Mouse (Mus musculus) ZHBTc4 (cell line): ENCODE results near the gene Gmppb.

Experiments
- DNase-seq: peaks from one replicate; pipeline ENCODE4 v3.0.0-alpha.2; 2011; ENCODE audit warnings: low read depth, low spot score

Gmppb gene

DNA sequence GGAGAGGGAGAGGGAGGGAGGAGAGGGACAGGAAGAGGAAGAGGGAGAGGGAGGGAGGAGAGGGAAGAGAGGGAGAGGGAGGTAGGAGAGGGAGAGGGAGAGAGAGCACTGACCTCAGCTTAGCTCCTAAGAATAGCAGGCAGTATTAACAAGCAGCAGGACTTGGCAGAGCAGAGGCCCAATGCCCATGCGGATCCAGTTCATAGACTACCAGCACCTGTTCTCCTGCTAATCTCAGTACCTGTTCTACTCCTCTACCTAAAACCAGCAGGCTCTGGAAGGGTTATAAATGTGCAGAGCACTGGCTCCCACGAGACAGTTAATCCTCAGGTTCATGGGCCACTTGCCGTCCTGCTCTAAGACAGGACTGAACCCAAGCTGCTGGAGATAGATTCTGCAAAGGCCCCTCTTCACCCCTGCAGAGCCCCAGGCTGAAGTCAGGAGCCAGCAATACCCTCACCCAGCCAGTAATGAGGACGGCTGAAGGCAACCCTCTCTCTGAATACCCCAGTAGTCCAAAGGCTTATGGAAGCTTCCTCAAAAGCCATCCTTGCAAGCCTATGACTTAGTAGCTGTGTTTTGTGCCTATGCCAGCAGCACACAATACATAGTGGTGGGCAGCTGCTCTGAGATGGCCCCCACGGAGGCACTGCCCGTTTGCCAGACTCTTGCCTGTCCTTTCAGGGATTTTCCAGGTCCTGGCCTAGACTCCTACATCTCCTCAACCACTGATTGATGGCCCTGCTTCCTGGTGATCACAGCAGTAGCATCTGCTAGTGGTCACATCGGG lies 24.3 kb downstream of the Gmppb start:
- no peak for DNase-seq

DNA sequence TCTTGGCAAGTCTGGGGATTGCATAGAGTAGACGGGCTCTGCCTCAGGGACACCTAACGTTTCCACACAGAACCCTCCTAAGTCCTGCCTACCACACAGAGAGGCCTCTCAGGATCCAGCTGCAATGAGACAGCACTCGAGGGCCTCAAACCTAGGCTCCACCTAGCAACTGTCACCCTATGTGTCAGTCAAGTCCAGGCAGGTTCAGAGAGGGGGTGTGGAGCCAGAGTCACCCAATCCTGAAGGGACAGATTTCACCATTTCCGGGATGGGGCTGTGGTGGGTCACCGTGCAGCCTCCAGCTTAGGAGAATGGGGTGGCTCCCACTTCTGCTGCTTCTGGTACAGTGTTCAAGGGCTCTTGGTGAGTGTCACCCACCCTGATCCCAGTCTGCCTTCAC lies 31.1 kb downstream of the Gmppb start, which contains the start of gene Mst1:
TSS of gene Mst1 (plus strand) at position 269 of the 400 bp plus-strand sequence.
- DNase-seq = peak; percentile 53

DNA sequence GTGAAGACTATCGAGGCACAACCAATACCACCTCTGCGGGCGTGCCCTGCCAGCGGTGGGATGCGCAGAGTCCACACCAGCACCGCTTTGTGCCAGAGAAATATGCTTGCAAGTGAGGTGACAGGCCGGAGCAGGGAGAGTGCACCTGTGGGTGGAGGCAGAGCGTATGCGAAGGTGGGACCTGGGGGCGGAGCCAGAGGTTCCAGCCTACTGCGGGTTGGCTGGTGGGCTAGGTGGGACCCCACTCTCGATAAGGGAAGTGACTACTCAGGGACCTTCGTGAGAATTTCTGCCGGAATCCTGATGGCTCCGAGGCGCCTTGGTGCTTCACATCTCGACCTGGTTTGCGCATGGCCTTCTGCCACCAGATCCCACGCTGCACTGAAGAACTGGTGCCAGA lies 33.5 kb downstream of the Gmppb start:
- peak; percentile 51 for DNase-seq

DNA sequence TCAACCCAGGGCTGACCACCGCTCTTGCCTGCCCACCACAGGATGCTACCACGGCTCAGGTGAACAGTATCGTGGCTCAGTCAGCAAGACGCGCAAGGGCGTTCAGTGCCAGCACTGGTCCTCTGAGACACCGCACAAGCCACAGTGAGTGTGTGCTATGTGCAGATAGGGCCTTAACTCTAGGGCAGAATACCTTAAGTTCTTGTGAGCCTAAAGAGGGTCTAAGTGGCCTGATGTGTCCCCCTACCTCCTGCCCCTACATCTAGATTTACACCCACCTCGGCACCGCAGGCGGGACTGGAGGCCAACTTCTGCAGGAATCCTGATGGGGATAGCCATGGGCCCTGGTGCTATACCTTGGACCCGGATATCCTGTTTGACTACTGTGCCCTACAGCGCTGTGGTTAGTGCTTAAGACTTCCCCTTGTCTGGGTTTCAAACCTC lies 34.0 kb downstream of the Gmppb start, which contains the start of gene Rnf123:
TSS of gene Rnf123 (minus strand) at position 359 of the 444 bp plus-strand sequence.
- peak; percentile 34 for DNase-seq

DNA sequence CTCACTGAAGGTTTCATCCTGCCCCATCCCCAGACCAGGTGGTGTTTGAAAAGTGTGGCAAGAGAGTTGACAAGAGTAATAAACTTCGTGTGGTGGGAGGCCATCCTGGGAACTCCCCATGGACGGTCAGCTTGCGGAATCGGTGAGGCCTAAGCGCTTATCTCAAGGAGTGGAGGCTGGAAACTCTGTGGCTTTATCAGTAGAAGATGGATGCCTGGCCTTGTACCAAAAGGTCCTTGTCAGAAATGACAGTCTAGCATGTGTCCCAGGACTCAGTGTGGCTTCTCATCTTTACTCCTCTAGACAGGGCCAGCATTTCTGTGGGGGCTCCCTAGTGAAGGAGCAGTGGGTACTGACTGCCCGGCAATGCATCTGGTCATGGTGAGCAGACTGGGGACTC lies 34.5 kb downstream of the Gmppb start:
- DNase-seq = no peak

DNA sequence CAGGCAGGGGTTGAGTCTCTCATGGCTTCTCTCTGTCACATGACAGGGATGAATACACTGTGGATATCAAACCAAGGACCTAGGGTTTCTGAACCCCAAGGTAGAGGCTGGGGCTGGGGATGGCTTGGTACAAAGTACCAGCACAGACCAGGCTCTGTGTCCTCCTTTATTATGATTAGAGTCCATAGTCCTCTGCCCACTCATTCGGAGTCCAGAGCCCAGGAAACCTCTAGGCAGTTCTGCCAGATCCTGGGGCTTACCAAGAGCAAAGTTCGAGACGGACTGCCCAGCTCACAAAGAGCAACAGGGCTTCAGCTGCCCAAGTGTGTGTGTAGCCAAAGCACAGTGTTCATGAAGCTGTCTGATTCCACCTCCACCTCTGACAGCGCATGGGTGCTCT lies 36.2 kb downstream of the Gmppb start:
- no peak for DNase-seq

DNA sequence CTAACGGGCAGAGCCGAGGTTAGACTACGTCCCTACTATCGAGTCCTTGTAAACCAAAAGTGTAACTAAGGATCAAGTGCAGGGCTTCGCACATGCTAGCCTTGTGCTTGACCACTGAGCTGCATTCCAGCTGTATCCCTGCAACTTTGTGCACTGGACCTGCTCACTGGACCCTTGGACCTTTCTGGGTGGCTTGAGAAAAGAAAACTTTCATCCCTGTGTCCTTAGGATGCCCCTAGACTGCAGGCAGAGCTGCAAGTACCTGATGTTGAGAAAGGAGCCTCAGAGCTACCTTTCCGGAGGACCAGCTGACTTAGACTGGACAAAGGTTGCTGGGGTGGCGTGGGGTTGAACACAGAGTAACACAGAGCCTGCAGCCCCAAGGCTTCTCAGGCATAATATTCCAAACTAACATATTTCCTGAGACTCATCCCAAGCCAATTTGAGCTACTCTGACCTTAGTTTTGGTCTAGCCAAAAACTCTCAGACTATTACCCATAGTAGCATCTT lies 41.6 kb downstream of the Gmppb start:
- DNase-seq = no peak

DNA sequence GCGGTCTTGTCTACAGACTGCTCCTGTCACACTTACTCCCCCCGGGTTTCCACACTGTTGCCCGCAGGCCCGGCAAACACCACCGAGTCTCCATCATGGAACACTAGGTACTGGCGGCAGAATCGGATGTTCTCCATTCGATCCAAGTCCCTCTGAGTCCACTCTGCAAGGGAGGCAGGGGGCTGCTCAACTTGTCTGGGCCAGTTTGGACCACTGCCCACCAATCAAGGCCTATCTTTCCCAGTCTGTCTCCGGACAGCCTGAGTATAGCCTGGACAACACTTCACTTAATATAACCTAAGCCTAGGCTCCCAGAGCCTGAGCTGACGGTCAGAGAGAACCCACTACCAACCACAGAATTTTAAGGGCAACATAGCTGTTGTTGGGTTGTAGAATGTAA lies 44.5 kb downstream of the Gmppb start:
- no peak for DNase-seq

DNA sequence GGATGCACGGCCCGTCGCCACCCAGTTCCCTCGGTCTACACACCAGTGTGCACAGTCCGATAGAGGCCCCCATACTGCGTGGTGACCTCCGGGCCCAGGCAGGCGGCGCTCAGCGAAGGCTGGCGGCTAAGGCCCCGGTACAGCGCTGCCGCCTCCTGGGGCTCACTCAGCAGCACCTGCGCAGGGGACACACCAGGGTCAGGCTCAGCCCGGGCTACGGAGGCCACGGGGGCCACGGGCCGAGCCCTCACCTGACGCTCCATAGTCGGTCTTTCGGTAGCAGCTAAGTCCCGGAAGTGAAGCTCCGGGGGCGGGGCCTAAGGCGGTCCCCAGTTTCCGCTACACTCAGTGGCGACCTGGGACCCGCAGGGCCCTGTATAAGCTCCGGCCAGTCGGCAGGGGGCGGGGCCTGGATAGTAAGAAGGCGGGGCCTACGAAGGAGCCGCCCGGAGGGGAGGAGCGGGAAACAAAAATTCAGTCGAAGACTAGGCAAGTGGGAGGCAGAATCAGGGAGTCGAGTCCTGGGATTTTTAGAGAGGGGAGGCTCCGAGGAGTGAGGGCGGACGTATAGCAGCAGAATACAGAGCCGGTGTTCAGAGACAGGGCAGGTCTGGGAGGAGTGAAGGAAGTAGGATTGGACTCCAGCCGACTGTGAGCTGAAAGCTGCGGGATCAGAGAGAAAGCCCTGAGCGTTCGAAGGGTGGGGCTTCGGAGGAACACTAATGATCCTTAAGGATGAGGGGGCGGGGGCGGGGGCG lies 45.3 kb downstream of the Gmppb start, which contains the start of gene Apeh:
TSS of gene Apeh (minus strand) at position 423 of the 758 bp plus-strand sequence.
- DNase-seq = peak; percentile 98

DNA sequence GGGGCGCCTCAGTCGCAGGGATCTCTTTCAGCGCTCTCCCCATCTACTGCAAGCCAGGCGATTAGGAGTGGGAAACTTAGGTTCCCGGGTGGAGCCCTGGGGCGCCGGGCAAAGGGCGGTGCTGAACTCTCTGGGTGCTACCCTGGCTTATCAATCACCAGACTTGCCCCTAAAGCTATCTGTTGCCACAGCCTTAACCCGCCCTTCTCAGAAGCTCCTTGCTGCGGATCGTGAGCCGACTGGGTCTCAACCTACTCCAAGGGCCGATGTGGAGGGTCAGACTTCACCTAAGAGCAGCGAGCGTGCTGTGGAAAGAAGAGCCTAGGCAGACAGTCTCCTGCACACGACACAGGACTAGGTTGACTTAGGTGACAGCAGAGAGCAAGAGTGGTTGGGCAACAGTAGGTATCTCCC lies 46.0 kb downstream of the Gmppb start:
- no peak for DNase-seq

DNA sequence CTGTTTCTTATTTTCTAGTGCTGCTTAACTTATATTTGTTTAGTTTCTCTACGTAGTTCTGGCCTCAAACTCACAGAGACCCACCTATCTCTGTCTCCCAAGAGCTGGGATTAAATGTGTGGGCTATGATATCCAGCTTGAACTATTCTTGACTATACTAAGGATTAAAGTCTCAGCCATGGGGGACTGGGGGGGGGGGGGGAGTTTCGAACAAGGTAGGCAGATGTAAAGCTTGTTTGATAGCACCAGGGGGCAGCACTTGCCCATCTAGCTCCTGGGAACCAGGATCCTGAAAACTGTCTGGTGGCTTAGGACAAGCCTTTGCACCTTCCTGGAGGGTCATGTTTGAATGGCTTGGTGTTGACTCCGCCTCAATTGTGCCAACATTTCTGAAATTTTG lies 46.5 kb downstream of the Gmppb start:
- DNase-seq = peak; percentile 84

DNA sequence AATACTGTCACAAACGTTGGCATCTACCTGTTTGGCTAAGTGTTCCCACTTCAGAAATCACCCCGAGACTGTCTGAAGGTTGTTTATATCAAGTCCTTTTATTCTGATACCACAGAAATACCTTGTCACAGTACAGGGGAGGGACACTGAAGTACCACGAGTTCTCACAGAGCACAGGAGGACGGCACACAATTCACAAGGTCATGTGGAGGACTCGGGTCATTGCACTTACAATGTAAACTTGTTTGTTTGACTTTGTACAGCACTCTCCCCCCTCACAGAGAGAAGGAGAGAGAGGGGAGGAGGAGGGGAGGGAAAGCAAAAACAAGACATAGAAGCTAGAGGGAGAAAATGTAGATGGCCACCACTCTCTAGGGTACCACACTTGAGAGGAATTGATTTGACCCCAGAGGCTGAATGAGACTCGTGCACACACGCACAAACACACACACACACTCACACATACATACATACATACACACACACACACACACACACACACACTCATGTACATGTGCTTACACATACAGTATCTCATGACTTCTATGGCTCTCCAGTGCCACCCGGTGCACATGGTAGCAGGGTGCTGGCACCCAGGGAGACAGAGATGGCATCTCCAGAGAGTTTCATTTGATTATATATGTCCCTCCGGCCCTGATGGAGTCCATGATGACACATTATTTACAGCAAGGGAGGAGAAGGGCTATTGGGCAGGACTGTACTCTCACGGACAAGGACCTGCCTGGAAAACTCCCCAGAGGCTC lies 47.1 kb downstream of the Gmppb start:
- DNase-seq = no peak

DNA sequence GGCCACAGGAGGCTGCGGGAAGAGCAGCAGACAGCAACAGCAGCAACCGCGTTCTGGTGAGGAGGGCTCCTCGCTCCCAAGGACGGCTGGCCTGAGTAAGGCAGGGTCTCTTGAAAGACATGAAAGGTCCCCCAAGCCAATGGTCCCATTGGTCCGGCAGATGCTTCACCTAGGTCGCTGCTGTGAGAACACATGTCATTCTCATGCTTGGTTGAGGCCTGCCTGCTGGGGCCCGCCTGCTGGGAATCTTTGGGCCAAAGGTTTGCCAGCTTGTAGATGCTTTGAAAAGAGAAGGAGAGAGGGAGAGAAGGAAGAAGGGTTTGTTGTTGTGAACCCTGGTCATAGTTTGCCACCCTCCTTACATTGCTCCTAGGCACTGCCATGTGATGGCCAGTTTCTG lies 50.6 kb downstream of the Gmppb start:
- no peak for DNase-seq
